Mouse (Mus musculus): ENCODE measurements at regions not wholly inside any gene's neighbourhood (a gene's known extent, or its start where the extent isn't known, plus 50 kb on each side); places are given as distances from the start of the nearest gene placed in this dataset.

- 58% methylated on average over 8 of the region's 8 CpGs for WGBS
- no peak overlapping the region for H3K9ac ChIP-seq (ENCODE audit: low read depth, low read length)
- no peak overlapping the region for H3K27ac ChIP-seq
Observed at GRCm38 (mm10) chr8:126821279-126821678, 124.4 kb downstream of the Tomm20 start.

GRCm38 (mm10) chr8:126820502-126820901 lies 125.1 kb downstream of the Tomm20 start:
- Histone ChIP-seq H3K4me3 (no peak overlapping the region), H3K27ac (no peak overlapping the region), H3K4me1 (ENCODE audit: control insufficient read depth, insufficient read depth, low read length) (peaks cover 7% of the 10 kb centered on the region), H3K36me3 (ENCODE audit: control insufficient read depth, insufficient read depth, low read length) (no peaks in the 10 kb centered on the region), H3K27me3 (ENCODE audit: control insufficient read depth, insufficient read depth, low read length) (no peaks in the 10 kb centered on the region), H3K79me2 (replicated peaks; ENCODE audit: control insufficient read depth, insufficient read depth, low read length) (no peaks in the 10 kb centered on the region), H3K9ac (ENCODE audit: low read depth, low read length) (no peak overlapping the region)
- intact Hi-C loops (cut with DNase I): no loop called here
- TF ChIP-seq POLR2A (IDR thresholded peaks at IDR 0.05; ENCODE audit: insufficient read depth, low read depth, low read length) (no peak), CTCF (IDR thresholded peaks at IDR 0.05) (no peak), EP300 (IDR thresholded peaks at IDR 0.05; ENCODE audit: insufficient read depth, low read depth, low read length) (no peak)
- 97% methylated on average over 2 of the region's 2 CpGs for WGBS
- no peak for DNase-seq

More at GRCm38 (mm10) chr8:126821279-126821678, 124.4 kb downstream of the Tomm20 start:
- peaks cover 3% of the 10 kb centered on the region; the same call in 1 of the 2 replicates for H3K36me3 ChIP-seq (ENCODE audit: control insufficient read depth, insufficient read depth, low read length)
- DNase-seq: no peak
- H3K27me3 ChIP-seq (ENCODE audit: control insufficient read depth, insufficient read depth, low read length): no peaks in the 10 kb centered on the region
- H3K79me2 ChIP-seq (replicated peaks; ENCODE audit: control insufficient read depth, insufficient read depth, low read length): no peaks in the 10 kb centered on the region
- intact Hi-C loops (cut with DNase I): no loop called here
- no peak for TF ChIP-seq EP300 (IDR thresholded peaks at IDR 0.05; ENCODE audit: insufficient read depth, low read depth, low read length)
- no peak for TF ChIP-seq CTCF (IDR thresholded peaks at IDR 0.05)
- TF ChIP-seq POLR2A (IDR thresholded peaks at IDR 0.05; ENCODE audit: insufficient read depth, low read depth, low read length): no peak
- peaks cover 12% of the 10 kb centered on the region for H3K4me1 ChIP-seq (ENCODE audit: control insufficient read depth, insufficient read depth, low read length)
- H3K4me3 ChIP-seq: no peak overlapping the region

- Histone ChIP-seq H3K27me3 (ENCODE audit: control insufficient read depth, insufficient read depth, low read length) (no peaks in the 10 kb centered on the region), H3K9ac (ENCODE audit: low read depth, low read length) (no peak overlapping the region), H3K27ac (no peak overlapping the region), H3K79me2 (replicated peaks; ENCODE audit: control insufficient read depth, insufficient read depth, low read length) (no peaks in the 10 kb centered on the region), H3K4me1 (ENCODE audit: control insufficient read depth, insufficient read depth, low read length) (no peaks in the 10 kb centered on the region; the same call in 1 of the 2 replicates), H3K4me3 (no peak overlapping the region), H3K36me3 (ENCODE audit: control insufficient read depth, insufficient read depth, low read length) (no peaks in the 10 kb centered on the region)
- intact Hi-C loops (cut with DNase I): no loop called here
- no peak for TF ChIP-seq CTCF (IDR thresholded peaks at IDR 0.05)
- TF ChIP-seq POLR2A (IDR thresholded peaks at IDR 0.05; ENCODE audit: insufficient read depth, low read depth, low read length): no peak
- no peak for TF ChIP-seq EP300 (IDR thresholded peaks at IDR 0.05; ENCODE audit: insufficient read depth, low read depth, low read length)
- no peak for DNase-seq
- WGBS: 94% methylated on average over 3 of the region's 3 CpGs
Observed at GRCm38 (mm10) chr8:126819261-126819660, 126.4 kb downstream of the Tomm20 start.

- Histone ChIP-seq H3K27me3 (ENCODE audit: control insufficient read depth, insufficient read depth, low read length) (no peaks in the 10 kb centered on the region), H3K4me1 (ENCODE audit: control insufficient read depth, insufficient read depth, low read length) (no peaks in the 10 kb centered on the region; the same call in 1 of the 2 replicates), H3K79me2 (replicated peaks; ENCODE audit: control insufficient read depth, insufficient read depth, low read length) (no peaks in the 10 kb centered on the region), H3K4me3 (no peak overlapping the region), H3K27ac (no peak overlapping the region), H3K36me3 (ENCODE audit: control insufficient read depth, insufficient read depth, low read length) (no peaks in the 10 kb centered on the region), H3K9ac (ENCODE audit: low read depth, low read length) (no peak overlapping the region)
- WGBS: 77% methylated on average over 3 of the region's 3 CpGs
- intact Hi-C loops (cut with DNase I): no loop called here
- TF ChIP-seq EP300 (IDR thresholded peaks at IDR 0.05; ENCODE audit: insufficient read depth, low read depth, low read length): no peak
- no peak for TF ChIP-seq CTCF (IDR thresholded peaks at IDR 0.05)
- no peak for TF ChIP-seq POLR2A (IDR thresholded peaks at IDR 0.05; ENCODE audit: insufficient read depth, low read depth, low read length)
- DNase-seq: no peak
Observed at GRCm38 (mm10) chr8:126816155-126816554, 129.5 kb downstream of the Tomm20 start.

- TF ChIP-seq POLR2A (IDR thresholded peaks at IDR 0.05; ENCODE audit: insufficient read depth, low read depth, low read length) (no peak), EP300 (IDR thresholded peaks at IDR 0.05; ENCODE audit: insufficient read depth, low read depth, low read length) (no peak), CTCF (IDR thresholded peaks at IDR 0.05) (no peak)
- Histone ChIP-seq H3K36me3 (ENCODE audit: control insufficient read depth, insufficient read depth, low read length) (no peaks in the 10 kb centered on the region), H3K27me3 (ENCODE audit: control insufficient read depth, insufficient read depth, low read length) (no peaks in the 10 kb centered on the region), H3K4me1 (ENCODE audit: control insufficient read depth, insufficient read depth, low read length) (no peaks in the 10 kb centered on the region; the same call in 1 of the 2 replicates), H3K27ac (no peak overlapping the region), H3K4me3 (no peak overlapping the region), H3K79me2 (replicated peaks; ENCODE audit: control insufficient read depth, insufficient read depth, low read length) (no peaks in the 10 kb centered on the region), H3K9ac (ENCODE audit: low read depth, low read length) (no peak overlapping the region)
- intact Hi-C loops (cut with DNase I): no loop called here
- DNase-seq: no peak
- WGBS: 60% methylated on average over 4 of the region's 4 CpGs
Observed at GRCm38 (mm10) chr8:126814427-126814826, 131.2 kb downstream of the Tomm20 start.

GRCm38 (mm10) chr8:126813621-126814020 lies 132.0 kb downstream of the Tomm20 start:
- Histone ChIP-seq H3K4me1 (ENCODE audit: control insufficient read depth, insufficient read depth, low read length) (no peaks in the 10 kb centered on the region; the same call in 1 of the 2 replicates), H3K27me3 (ENCODE audit: control insufficient read depth, insufficient read depth, low read length) (no peaks in the 10 kb centered on the region), H3K79me2 (replicated peaks; ENCODE audit: control insufficient read depth, insufficient read depth, low read length) (no peaks in the 10 kb centered on the region), H3K9ac (ENCODE audit: low read depth, low read length) (no peak overlapping the region), H3K36me3 (ENCODE audit: control insufficient read depth, insufficient read depth, low read length) (no peaks in the 10 kb centered on the region), H3K27ac (no peak overlapping the region), H3K4me3 (no peak overlapping the region)
- WGBS: 85% methylated on average over 4 of the region's 4 CpGs
- intact Hi-C loops (cut with DNase I): no loop called here
- TF ChIP-seq POLR2A (IDR thresholded peaks at IDR 0.05; ENCODE audit: insufficient read depth, low read depth, low read length) (no peak), CTCF (IDR thresholded peaks at IDR 0.05) (peak; percentile 52), EP300 (IDR thresholded peaks at IDR 0.05; ENCODE audit: insufficient read depth, low read depth, low read length) (no peak)
- DNase-seq: no peak

Measured in heart, adult 2 months (tissue).